Mouse (Mus musculus) liver, embryonic 15.5 days (tissue): ENCODE data around the gene Abr. TPM values are rescaled to one million over a fixed set of nuclear protein-coding genes. Genes with fewer than 3 reads are reported as not detected.

Source experiments
- ATAC-seq: fragments of 200-750 bp; cut with Nextera tagmentation; 2 replicates; pipeline ENCODE4 v1.8.0; 2017; ENCODE audit warnings: moderate number of reproducible peaks, mild to moderate bottlenecking, moderate library complexity; ENCODE audit not compliant: insufficient read depth
- H3K27ac ChIP-seq: fragments of 300-500 bp; sonication (generic); replicated peaks from 2 replicates; pipeline ENCODE4 v1.5.1; 2015; ENCODE audit warnings: mild to moderate bottlenecking, inconsistent platforms
- H3K27me3 ChIP-seq: fragments of 300-500 bp; sonication (generic); 2 replicates; pipeline ENCODE4 v1.6.1; 2015; ENCODE audit warnings: mild to moderate bottlenecking, inconsistent platforms
- H3K36me3 ChIP-seq: fragments of 300-500 bp; sonication (generic); replicated peaks from 2 replicates; pipeline ENCODE4 v1.6.1; 2015; ENCODE audit warnings: moderate library complexity, mild to moderate bottlenecking, inconsistent platforms
- H3K4me1 ChIP-seq: fragments of 300-500 bp; sonication (generic); replicated peaks from 2 replicates; pipeline ENCODE4 v1.6.1; 2015; ENCODE audit warnings: inconsistent platforms
- H3K4me2 ChIP-seq: fragments of 300-500 bp; sonication (generic); 2 replicates; pipeline ENCODE4 v1.6.1; 2015; ENCODE audit warnings: moderate library complexity, mild to moderate bottlenecking, inconsistent platforms
- H3K4me3 ChIP-seq: fragments of 300-500 bp; sonication (generic); replicated peaks from 2 replicates; pipeline ENCODE4 v1.5.1; 2015; ENCODE audit warnings: mild to moderate bottlenecking, inconsistent platforms
- H3K9ac ChIP-seq: fragments of 300-500 bp; sonication (generic); 2 replicates; pipeline ENCODE4 v1.6.1; 2015; ENCODE audit warnings: moderate library complexity, mild to moderate bottlenecking, inconsistent platforms
- H3K9me3 ChIP-seq: fragments of 300-500 bp; sonication (generic); replicated peaks from 2 replicates; pipeline ENCODE4 v1.6.1; 2016; ENCODE audit warnings: inconsistent platforms
- WGBS: fragments of 180-500 bp; shearing (Covaris S2); methylation state at CpG from one replicate; pipeline ENCODE4 v1.1.7; 2015; ENCODE audit warnings: mixed read lengths; ENCODE audit not compliant: insufficient replicate concordance; 5-methylcytosine and 5-hydroxymethylcytosine counted together
- polyA plus RNA-seq: library from polyadenylated mRNA; unstranded; fragments of >200 nt; fragmentation: Nextera tagmentation; extraction: Ambion mirVana; gene quantifications from 2 replicates; pipeline ENCODE4 v1.2.1, GENCODE M21; 2015

Gene Abr
- polyA plus RNA-seq, 1 experiment from 2014 or later, result 4.3 TPM

DNA sequence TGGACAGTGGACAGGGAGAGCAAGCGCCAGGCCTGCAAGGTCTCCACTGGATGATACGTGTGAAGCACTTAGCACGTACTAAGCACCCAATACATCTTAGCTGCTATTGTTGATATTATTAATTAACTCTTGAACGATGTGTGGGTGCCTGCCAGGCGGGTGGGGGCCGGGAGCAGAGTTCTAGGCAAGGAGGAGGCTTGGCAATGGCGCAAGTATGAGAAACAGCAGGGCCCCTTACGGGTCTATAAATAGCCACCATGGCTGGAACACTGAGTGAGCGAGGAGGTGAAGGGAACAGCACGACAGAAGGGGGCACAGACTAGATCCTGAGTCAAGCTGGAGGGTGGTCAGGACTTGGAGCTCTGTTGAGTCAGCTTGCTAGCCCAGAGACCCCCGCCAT is 107.0 kb downstream of the Abr start:
- Histone ChIP-seq H3K27ac (no peak overlapping the region), H3K4me3 (no peak overlapping the region), H3K4me2 (no peak overlapping the region), H3K36me3 (no peaks in the 10 kb centered on the region), H3K4me1 (no peaks in the 10 kb centered on the region), H3K9me3 (no peaks in the 10 kb centered on the region), H3K9ac (no peak overlapping the region), H3K27me3 (no peaks in the 10 kb centered on the region)
- WGBS, result 45% methylated on average over 11 of the region's 11 CpGs
- no peak for ATAC-seq

GRCm38 (mm10) chr11:76510977-76511376 is 111.1 kb downstream of the Abr start:
- Histone ChIP-seq H3K27ac (no peak overlapping the region), H3K4me2 (no peak overlapping the region), H3K4me1 (no peaks in the 10 kb centered on the region), H3K36me3 (no peaks in the 10 kb centered on the region), H3K4me3 (no peak overlapping the region), H3K9me3 (no peaks in the 10 kb centered on the region), H3K9ac (no peak overlapping the region), H3K27me3 (no peaks in the 10 kb centered on the region)
- 44% methylated on average over 4 of the region's 4 CpGs for WGBS
- ATAC-seq, result no peak

DNA sequence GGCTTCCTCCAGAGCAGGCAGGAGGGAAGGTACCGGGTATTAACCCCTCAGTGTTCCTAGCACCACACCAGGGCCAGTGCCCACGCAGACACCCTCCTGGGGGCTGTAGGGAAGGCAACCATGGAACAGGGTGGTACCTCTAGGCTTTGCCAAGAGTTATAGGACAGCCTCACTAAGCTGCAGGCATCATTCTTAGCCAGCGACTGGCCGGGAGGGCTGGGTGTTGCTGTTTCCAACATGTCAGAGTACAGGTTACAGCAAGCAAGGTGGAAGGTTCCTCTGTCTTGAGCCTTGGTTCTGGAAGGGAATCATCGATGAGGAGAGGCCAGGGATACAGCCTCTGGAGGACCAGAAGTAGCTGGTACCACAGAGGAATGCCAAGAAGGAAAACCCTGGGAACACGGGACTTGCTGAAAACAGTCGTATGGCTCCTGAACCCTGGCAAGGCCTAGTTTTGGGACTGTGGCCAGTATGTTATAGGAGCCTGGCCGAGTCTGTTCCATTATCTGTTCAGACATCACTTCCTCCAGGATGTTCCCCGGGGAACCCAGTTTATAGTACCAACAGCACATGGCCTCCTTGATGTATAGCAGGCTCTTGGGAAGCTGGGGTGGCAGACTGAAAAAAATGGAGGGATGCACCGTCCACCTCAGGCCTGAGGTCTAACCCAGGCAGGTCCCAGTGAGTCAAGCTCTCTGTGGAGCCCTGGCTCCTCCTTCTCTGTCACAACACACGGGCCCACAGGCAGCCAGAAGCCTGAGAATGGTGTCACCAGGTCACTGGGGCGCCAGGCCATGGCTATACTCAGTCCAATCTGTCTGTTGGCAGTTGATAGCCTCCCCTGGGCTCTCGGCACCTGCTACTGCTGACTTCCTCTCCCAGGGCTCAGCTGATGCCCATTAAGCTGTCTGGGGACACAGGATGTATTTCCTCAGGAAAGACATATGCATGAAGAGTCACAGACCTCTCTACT is 112.1 kb downstream of the Abr start:
- WGBS, result 48% methylated on average over 13 of the region's 13 CpGs

GRCm38 (mm10) chr11:76508831-76509595 is 113.1 kb downstream of the Abr start:
- H3K9ac ChIP-seq, result no peak overlapping the region
- no peaks in the 10 kb centered on the region; the same call in 1 of the 2 replicates for H3K4me1 ChIP-seq
- H3K4me3 ChIP-seq, result no peak overlapping the region
- 78% methylated on average over 32 of the region's 32 CpGs for WGBS
- no peak for ATAC-seq
- H3K36me3 ChIP-seq, result no peaks in the 10 kb centered on the region
- H3K4me2 ChIP-seq, result no peak overlapping the region
- H3K9me3 ChIP-seq, result no peaks in the 10 kb centered on the region
- H3K27ac ChIP-seq, result no peak overlapping the region
- H3K27me3 ChIP-seq, result no peaks in the 10 kb centered on the region

More for the DNA sequence above, 112.1 kb downstream of the Abr start:
- no peaks in the 10 kb centered on the region for H3K27me3 ChIP-seq
- no peaks in the 10 kb centered on the region for H3K4me1 ChIP-seq
- no peak overlapping the region for H3K27ac ChIP-seq
- no peak for ATAC-seq
- no peak overlapping the region for H3K4me2 ChIP-seq
- H3K9me3 ChIP-seq, result no peaks in the 10 kb centered on the region
- H3K9ac ChIP-seq, result no peak overlapping the region
- H3K36me3 ChIP-seq, result no peaks in the 10 kb centered on the region
- no peak overlapping the region for H3K4me3 ChIP-seq

DNA sequence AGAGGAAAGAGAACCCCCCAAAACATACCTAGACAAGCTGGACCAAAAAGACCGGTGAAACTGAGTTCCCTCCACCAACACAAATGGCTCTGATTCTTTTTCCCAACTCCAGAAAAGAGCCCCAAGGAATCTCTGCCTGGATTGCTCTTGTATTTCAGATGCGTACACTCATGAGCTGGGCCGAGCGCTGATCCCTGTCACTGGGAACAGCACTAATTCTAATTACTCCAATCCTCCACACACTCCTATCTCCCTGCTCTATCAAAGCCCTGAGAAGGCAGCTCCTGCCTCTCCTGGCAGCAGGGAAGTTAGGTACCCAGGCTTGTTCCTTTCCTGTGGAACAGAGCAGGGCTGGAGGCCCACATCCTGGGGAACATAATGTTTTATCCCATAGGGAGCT is 114.0 kb downstream of the Abr start:
- H3K9ac ChIP-seq, result no peak overlapping the region
- no peak overlapping the region for H3K4me3 ChIP-seq
- no peaks in the 10 kb centered on the region; the same call in 1 of the 2 replicates for H3K4me1 ChIP-seq
- no peak for ATAC-seq
- 83% methylated on average over 4 of the region's 4 CpGs for WGBS
- no peaks in the 10 kb centered on the region for H3K27me3 ChIP-seq
- no peak overlapping the region for H3K4me2 ChIP-seq
- H3K9me3 ChIP-seq, result no peaks in the 10 kb centered on the region
- no peaks in the 10 kb centered on the region for H3K36me3 ChIP-seq
- no peak overlapping the region for H3K27ac ChIP-seq

GRCm38 (mm10) chr11:76507302-76508124 is 114.6 kb downstream of the Abr start:
- no peak overlapping the region for H3K4me3 ChIP-seq
- no peaks in the 10 kb centered on the region for H3K9me3 ChIP-seq
- no peak overlapping the region for H3K27ac ChIP-seq
- no peak overlapping the region for H3K4me2 ChIP-seq
- no peak overlapping the region for H3K9ac ChIP-seq
- WGBS, result 68% methylated on average over 8 of the region's 8 CpGs
- H3K36me3 ChIP-seq, result no peaks in the 10 kb centered on the region
- H3K4me1 ChIP-seq, result no peaks in the 10 kb centered on the region; the same call in 1 of the 2 replicates
- no peaks in the 10 kb centered on the region for H3K27me3 ChIP-seq
- no peak for ATAC-seq

DNA sequence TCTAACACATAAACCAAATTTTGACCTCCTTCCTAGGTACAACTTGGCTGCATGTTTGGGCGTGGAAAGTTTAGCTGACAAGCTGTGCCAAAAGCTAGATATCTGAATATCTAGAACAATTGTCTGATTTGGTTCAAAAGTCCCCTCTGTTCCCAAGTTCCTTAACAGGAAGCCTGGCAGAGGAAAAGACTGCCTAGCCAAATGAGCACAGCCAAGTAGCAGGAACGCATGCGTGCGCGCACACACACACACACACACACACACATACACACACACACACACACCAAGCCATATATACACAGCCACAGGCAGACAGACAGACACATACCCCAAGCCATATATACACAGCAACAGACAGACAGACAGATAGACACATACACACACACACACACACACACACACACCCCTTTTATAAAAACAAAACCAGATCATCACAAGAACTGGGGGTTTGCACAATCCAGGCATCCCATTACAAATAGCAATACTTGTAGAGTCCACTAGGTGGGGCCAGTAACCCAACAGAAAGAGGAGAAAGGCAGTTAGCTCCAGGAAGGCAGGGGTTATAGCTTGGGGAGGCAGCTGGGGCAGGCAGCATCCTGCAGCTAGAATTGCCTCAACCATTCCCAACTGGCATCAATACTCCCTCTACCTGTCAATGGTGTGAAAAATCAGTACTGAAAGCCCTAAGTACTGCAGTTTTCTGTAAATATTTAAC is 115.4 kb downstream of the Abr start:
- Histone ChIP-seq H3K9ac (no peak overlapping the region), H3K4me3 (no peak overlapping the region), H3K36me3 (no peaks in the 10 kb centered on the region), H3K4me1 (no peaks in the 10 kb centered on the region; the same call in 1 of the 2 replicates), H3K9me3 (no peaks in the 10 kb centered on the region), H3K27me3 (no peaks in the 10 kb centered on the region), H3K27ac (no peak overlapping the region), H3K4me2 (no peak overlapping the region)
- 60% methylated on average over 5 of the region's 5 CpGs for WGBS
- no peak for ATAC-seq

GRCm38 (mm10) chr11:76505106-76505505 is 117.0 kb downstream of the Abr start:
- H3K9me3 ChIP-seq, result no peaks in the 10 kb centered on the region
- H3K27me3 ChIP-seq, result no peaks in the 10 kb centered on the region
- 56% methylated on average over 1 of the region's 1 CpGs for WGBS
- H3K27ac ChIP-seq, result no peak overlapping the region
- H3K9ac ChIP-seq, result no peak overlapping the region
- H3K4me1 ChIP-seq, result no peaks in the 10 kb centered on the region; the same call in 1 of the 2 replicates
- no peaks in the 10 kb centered on the region for H3K36me3 ChIP-seq
- H3K4me2 ChIP-seq, result no peak overlapping the region
- ATAC-seq, result no peak
- H3K4me3 ChIP-seq, result no peak overlapping the region

- 25% methylated on average over 5 of the region's 5 CpGs for WGBS
- ATAC-seq, result no peak
Measured at GRCm38 (mm10) chr11:76504058-76504457, 118.1 kb downstream of the Abr start.

DNA sequence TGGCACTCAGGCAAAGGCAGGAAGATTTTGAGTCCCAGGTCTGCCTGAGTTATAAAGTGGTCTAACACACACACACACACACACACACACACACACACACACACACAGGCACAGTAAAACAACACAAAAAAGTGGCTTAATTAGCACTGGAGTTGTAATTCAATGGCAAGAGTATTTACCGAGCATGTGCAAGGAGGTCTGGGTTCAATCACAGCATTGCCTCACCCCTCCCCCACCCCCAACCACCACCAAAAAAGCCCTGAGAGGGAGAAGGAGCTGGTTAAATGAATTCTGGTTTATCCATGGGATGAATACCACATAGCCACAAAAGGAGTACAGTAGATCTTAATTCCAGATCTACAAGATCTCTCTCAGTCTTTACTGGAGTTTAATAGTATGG is 122.1 kb downstream of the Abr start:
- no peak overlapping the region for H3K9ac ChIP-seq
- no peak overlapping the region for H3K4me2 ChIP-seq
- no peaks in the 10 kb centered on the region for H3K36me3 ChIP-seq
- peaks cover 4% of the 10 kb centered on the region; the same call in 1 of the 2 replicates for H3K4me1 ChIP-seq
- ATAC-seq, result no peak
- no peak overlapping the region for H3K4me3 ChIP-seq
- 39% methylated on average over 1 of the region's 1 CpGs for WGBS
- peaks cover 11% of the 10 kb centered on the region for H3K27me3 ChIP-seq
- H3K27ac ChIP-seq, result no peak overlapping the region
- no peaks in the 10 kb centered on the region for H3K9me3 ChIP-seq

More at GRCm38 (mm10) chr11:76504058-76504457, 118.1 kb downstream of the Abr start:
- Histone ChIP-seq H3K9ac (no peak overlapping the region), H3K4me2 (no peak overlapping the region), H3K36me3 (no peaks in the 10 kb centered on the region), H3K27ac (no peak overlapping the region), H3K27me3 (no peaks in the 10 kb centered on the region), H3K4me3 (no peak overlapping the region), H3K9me3 (no peaks in the 10 kb centered on the region), H3K4me1 (no peaks in the 10 kb centered on the region; the same call in 1 of the 2 replicates)
